Mouse (Mus musculus): ENCODE measurements around the gene H6pd. TPM values are rescaled to one million over a fixed set of nuclear protein-coding genes. Genes with fewer than 3 reads are reported as not detected.
A peak's percentile ranks its signal among the peaks of the same experiment; 100 is the strongest.

Gene H6pd
- polyA plus RNA-seq, 1 experiment, result 148 TPM

DNA sequence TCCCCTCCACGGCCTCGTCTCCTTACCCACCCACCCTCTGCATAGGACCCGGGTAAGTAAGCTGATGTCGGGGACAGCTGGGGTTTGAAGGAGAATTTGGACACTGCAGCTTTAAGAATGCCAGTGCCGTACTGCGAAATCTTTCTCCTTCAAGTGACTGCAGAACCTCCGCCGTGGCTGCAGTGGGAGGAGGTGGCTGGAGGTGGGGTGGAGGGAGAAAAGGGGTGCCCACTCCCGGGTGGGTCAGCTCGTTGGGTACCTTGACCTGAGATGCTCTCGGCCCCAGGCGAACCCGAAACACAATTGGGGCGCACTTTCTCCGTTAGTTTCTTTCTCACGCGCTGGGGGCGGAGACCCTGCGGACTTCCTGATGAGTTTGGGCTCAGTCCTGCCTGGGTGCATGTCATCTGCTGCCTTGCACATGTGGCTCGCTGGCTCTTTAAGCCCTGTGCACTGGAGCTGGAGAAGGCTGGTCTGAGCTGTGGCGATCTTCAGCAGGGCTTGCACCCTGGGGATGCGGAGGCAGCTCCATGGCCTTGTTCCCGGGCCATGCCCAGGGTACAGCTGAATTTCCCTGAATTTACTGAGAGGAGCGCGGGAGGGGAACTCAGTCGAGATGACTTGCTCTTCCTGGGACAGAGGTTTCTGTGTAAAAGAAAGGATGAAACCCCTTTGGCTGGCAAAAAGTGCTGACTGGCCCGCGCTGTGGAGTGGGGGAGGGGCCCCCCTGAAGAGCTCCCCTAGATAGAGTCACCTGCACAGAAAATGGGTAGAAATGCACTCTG lies 21.8 kb upstream of the H6pd start:
- WGBS, result under 1% methylated on average over 28 of the region's 28 CpGs
- DNase-seq, result peak; percentile 32
- no peak for TF ChIP-seq POLR2A (IDR thresholded peaks at IDR 0.05; ENCODE audit: borderline replicate concordance, extremely low read depth, low read depth, low read length)
- TF ChIP-seq CTCF (IDR thresholded peaks at IDR 0.05; ENCODE audit: insufficient read depth, low read length), result no peak
- H3K4me1 ChIP-seq (ENCODE audit: control insufficient read depth, insufficient read depth, low read length), result peaks cover 6% of the 10 kb centered on the region
- H3K4me3 ChIP-seq (replicated peaks; ENCODE audit: extremely low read depth, low read depth, low read length), result peak overlapping the region; percentile 62

GRCm38 (mm10) chr4:150029885-150030284 lies 21.1 kb upstream of the H6pd start:
- Histone ChIP-seq H3K4me3 (replicated peaks; ENCODE audit: extremely low read depth, low read depth, low read length) (no peak overlapping the region), H3K4me1 (ENCODE audit: control insufficient read depth, insufficient read depth, low read length) (peaks cover 6% of the 10 kb centered on the region)
- no peak for DNase-seq
- TF ChIP-seq POLR2A (IDR thresholded peaks at IDR 0.05; ENCODE audit: borderline replicate concordance, extremely low read depth, low read depth, low read length) (no peak), CTCF (IDR thresholded peaks at IDR 0.05; ENCODE audit: insufficient read depth, low read length) (no peak)
- 4% methylated on average over 11 of the region's 11 CpGs for WGBS

GRCm38 (mm10) chr4:150023518-150023917 lies 14.7 kb upstream of the H6pd start:
- H3K4me1 ChIP-seq (ENCODE audit: control insufficient read depth, insufficient read depth, low read length), result no peaks in the 10 kb centered on the region
- DNase-seq, result no peak
- no peak overlapping the region for H3K4me3 ChIP-seq (replicated peaks; ENCODE audit: extremely low read depth, low read depth, low read length)
- TF ChIP-seq CTCF (IDR thresholded peaks at IDR 0.05; ENCODE audit: insufficient read depth, low read length), result no peak
- TF ChIP-seq POLR2A (IDR thresholded peaks at IDR 0.05; ENCODE audit: borderline replicate concordance, extremely low read depth, low read depth, low read length), result no peak
- WGBS, result 54% methylated on average over 7 of the region's 7 CpGs

DNA sequence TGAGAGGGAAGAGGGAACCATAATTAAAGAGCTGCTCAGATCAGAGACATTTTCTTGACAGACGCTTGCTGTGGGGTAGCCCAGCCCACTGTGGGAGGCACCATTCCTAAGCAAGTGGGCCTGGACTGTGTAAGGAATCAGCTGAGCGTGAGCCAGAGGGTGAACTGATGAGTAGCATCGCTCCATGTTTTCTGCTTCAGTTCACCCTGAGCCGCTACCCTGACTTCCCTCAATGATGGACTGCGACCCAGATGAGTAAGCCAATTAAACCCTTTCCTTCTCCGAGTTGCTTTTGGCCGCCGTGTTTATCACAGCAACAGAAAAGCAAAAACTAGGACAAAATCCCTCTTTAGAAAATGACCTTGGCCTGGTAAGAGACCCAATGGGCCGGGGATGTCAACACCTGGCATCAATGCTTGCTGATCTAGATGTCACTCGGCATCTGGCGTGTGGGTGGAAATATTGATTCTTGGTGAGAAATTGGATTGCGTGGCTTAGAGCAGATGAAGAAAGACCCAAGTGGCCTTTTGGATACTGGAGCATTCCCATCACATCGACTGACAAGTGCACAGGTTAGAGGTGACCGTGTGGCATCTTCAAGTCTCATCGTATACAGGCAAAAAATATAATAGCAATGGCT lies 11.0 kb upstream of the H6pd start:
- no peak for TF ChIP-seq POLR2A (IDR thresholded peaks at IDR 0.05; ENCODE audit: borderline replicate concordance, extremely low read depth, low read depth, low read length)
- no peak for TF ChIP-seq CTCF (IDR thresholded peaks at IDR 0.05; ENCODE audit: insufficient read depth, low read length)
- WGBS, result 94% methylated on average over 15 of the region's 15 CpGs
- H3K4me1 ChIP-seq (ENCODE audit: control insufficient read depth, insufficient read depth, low read length), result no peaks in the 10 kb centered on the region
- H3K4me3 ChIP-seq (replicated peaks; ENCODE audit: extremely low read depth, low read depth, low read length), result no peak overlapping the region
- no peak for DNase-seq

DNA sequence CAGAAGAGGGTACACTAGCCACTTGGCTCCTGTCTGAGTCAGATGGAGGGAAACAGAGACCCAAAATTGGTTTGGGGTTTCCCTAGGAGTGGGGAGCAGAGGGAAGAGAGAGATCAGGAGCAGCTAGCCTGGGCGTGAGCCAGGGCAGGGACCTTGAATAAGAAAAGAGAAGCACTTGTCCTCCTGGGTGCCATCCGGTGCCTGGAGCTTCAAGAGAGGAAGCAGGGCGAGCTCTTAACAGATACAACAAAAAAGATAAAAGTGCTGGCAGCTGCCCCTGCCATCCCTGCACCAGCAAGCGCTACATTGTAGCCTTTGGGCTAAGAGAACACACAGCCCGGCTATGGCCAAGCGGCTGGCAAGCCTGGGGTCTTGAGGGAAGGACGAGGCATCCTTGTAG lies 6.6 kb upstream of the H6pd start:
- no peaks in the 10 kb centered on the region for H3K4me1 ChIP-seq (ENCODE audit: control insufficient read depth, insufficient read depth, low read length)
- TF ChIP-seq POLR2A (IDR thresholded peaks at IDR 0.05; ENCODE audit: borderline replicate concordance, extremely low read depth, low read depth, low read length), result no peak
- TF ChIP-seq CTCF (IDR thresholded peaks at IDR 0.05; ENCODE audit: insufficient read depth, low read length), result no peak
- 78% methylated on average over 7 of the region's 7 CpGs for WGBS
- no peak for DNase-seq
- H3K4me3 ChIP-seq (replicated peaks; ENCODE audit: extremely low read depth, low read depth, low read length), result no peak overlapping the region

DNA sequence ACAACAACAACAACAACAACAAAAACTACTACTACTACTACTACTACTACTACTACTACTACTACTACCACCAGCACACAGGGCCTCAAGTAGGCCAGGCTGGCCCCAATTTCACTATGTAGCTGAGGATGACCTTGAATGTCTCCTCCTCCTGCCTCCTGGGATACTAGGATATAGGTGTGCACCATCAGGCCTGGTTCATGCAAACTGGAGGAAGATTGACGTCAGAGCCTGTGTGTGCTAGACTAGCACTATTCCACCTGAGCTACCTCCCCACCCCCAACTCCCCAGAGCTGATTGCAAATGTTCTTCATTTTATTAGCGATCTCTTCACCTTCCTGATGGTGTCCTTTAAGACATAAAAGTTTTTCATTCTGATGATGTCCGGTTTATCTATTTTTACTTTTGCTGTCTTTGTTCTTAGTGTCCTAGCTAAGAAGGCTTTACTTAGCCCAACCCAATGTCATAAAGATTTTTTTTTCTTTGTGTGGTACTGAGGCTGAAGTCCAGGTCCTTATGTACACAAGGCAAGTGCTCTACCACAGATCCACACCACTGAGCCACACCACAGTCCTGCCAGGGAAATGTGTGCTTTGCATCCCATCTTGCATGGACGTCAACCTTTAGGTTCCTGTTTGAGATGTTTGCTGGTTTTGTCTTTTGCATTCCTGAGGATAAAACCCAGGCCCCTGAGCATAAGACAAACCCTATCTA lies 5.7 kb upstream of the H6pd start:
- no peaks in the 10 kb centered on the region for H3K4me1 ChIP-seq (ENCODE audit: control insufficient read depth, insufficient read depth, low read length)
- no peak for DNase-seq
- no peak overlapping the region for H3K4me3 ChIP-seq (replicated peaks; ENCODE audit: extremely low read depth, low read depth, low read length)
- 89% methylated on average over 4 of the region's 4 CpGs for WGBS
- TF ChIP-seq POLR2A (IDR thresholded peaks at IDR 0.05; ENCODE audit: borderline replicate concordance, extremely low read depth, low read depth, low read length) (no peak), CTCF (IDR thresholded peaks at IDR 0.05; ENCODE audit: insufficient read depth, low read length) (no peak)

- no peak for TF ChIP-seq POLR2A (IDR thresholded peaks at IDR 0.05; ENCODE audit: borderline replicate concordance, extremely low read depth, low read depth, low read length)
- TF ChIP-seq CTCF (IDR thresholded peaks at IDR 0.05; ENCODE audit: insufficient read depth, low read length), result no peak
- WGBS, result 68% methylated on average over 5 of the region's 5 CpGs
Measured at GRCm38 (mm10) chr4:150013805-150014204, 5.0 kb upstream of the H6pd start.

DNA sequence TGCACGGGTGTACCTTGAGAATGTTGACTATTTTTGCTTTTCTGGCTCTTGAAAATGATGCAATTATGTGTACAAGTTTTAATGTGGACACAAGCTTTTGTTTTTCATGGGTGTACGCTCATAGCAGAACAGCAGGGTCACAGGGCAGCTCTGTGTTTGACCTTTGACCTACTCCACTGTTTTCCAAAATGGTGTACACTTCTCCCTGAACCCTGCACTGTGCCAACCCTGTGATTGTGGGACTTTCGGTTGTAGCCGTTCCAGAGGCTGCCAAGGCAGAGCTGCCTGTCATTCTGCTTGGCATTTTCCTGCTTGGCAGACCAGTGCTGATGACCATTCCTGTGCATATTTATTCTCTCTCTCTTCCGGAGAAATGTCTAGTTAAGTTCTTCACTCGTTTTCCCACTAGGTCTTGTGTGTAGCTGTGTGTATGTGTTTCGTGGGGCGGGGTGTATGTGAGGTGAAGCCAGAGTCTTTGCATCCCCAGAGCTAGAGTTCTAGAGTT lies 4.4 kb upstream of the H6pd start:
- 78% methylated on average over 8 of the region's 8 CpGs for WGBS
- DNase-seq, result no peak
- Histone ChIP-seq H3K4me1 (ENCODE audit: control insufficient read depth, insufficient read depth, low read length) (no peaks in the 10 kb centered on the region), H3K4me3 (replicated peaks; ENCODE audit: extremely low read depth, low read depth, low read length) (no peak overlapping the region)
- TF ChIP-seq POLR2A (IDR thresholded peaks at IDR 0.05; ENCODE audit: borderline replicate concordance, extremely low read depth, low read depth, low read length) (no peak), CTCF (IDR thresholded peaks at IDR 0.05; ENCODE audit: insufficient read depth, low read length) (no peak)

More at GRCm38 (mm10) chr4:150013805-150014204, 5.0 kb upstream of the H6pd start:
- DNase-seq, result no peak
- Histone ChIP-seq H3K4me1 (ENCODE audit: control insufficient read depth, insufficient read depth, low read length) (no peaks in the 10 kb centered on the region), H3K4me3 (replicated peaks; ENCODE audit: extremely low read depth, low read depth, low read length) (no peak overlapping the region)

- Histone ChIP-seq H3K4me1 (ENCODE audit: control insufficient read depth, insufficient read depth, low read length) (no peaks in the 10 kb centered on the region), H3K4me3 (replicated peaks; ENCODE audit: extremely low read depth, low read depth, low read length) (no peak overlapping the region)
- no peak for DNase-seq
- 50% methylated on average over 4 of the region's 4 CpGs for WGBS
- no peak for TF ChIP-seq POLR2A (IDR thresholded peaks at IDR 0.05; ENCODE audit: borderline replicate concordance, extremely low read depth, low read depth, low read length)
- TF ChIP-seq CTCF (IDR thresholded peaks at IDR 0.05; ENCODE audit: insufficient read depth, low read length), result no peak
Measured at GRCm38 (mm10) chr4:150012322-150012723, 3.5 kb upstream of the H6pd start.
